Mouse (Mus musculus) heart, postnatal 4 days (tissue): Measurements from ENCODE around the gene Gm14190. TPM values are rescaled to one million over a fixed set of nuclear protein-coding genes. Genes with fewer than 3 reads are reported as not detected.
"Not testable (repeated sequence)": the region's sequence is repeated elsewhere in the genome, so short reads cannot be mapped to it uniquely, and the experiment has no call there.

Experiments used
- DNase-seq: peaks from one replicate; pipeline ENCODE4 v3.0.0; 2021
- total RNA-seq, 2 experiments: library from RNA; stranded (reverse); gene quantifications; 2 replicates each; pipeline ENCODE4 v1.2.3; 2021

Gene Gm14190
- total RNA-seq = not detected

GRCm38 (mm10) chr11:99690463-99690862 lies at the start of gene Gm14190:
Gene Gm14190, minus strand, starts transcription at chr11:99690740.
- no peak for DNase-seq

DNA sequence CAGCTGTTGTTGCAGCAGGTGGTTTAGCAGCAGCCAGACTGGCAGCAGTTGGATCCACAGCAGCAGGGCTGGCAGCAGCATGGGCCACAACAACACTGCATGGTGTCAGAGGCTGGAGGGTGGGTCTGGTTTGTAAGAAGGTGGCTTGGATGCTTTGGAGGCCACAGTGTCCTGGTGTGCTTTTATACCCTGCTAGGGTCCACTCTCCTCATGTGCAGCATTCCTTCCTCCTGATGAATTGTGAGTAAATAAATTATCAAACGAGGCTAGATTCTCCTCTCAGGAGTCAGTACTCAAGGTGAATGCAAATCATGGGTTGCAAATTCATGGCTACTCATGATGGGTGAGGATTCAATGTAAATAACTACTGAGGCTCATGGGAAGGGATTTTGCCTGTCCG lies 43.6 kb upstream of the Gm14190 start, which contains the start of gene Gm14180:
TSS of gene Gm14180 (minus strand) at position 101 of the 400 bp plus-strand sequence.
- DNase-seq = no peak

GRCm38 (mm10) chr11:99724061-99724460 lies 33.5 kb upstream of the Gm14190 start:
- no peak for DNase-seq

DNA sequence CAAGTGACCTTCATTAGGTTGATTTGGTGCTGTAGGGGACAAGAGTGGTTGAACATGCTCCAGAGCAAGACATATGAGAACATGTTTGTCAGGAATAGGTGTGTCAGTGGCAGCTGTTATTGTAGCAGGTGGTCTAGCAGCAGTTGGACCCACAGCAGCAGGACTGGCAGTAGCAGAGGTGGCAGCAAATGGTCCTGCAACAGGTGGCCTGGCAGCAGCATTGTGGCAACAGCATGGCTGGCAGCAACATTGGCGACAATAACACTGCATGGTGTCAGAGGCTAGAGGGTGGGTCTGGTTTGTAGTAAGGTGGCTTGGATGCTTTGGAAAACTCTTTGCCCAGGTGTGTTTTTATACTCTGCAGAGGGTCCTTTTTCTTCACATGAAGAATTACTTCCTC lies 28.2 kb upstream of the Gm14190 start:
- DNase-seq = no peak

DNA sequence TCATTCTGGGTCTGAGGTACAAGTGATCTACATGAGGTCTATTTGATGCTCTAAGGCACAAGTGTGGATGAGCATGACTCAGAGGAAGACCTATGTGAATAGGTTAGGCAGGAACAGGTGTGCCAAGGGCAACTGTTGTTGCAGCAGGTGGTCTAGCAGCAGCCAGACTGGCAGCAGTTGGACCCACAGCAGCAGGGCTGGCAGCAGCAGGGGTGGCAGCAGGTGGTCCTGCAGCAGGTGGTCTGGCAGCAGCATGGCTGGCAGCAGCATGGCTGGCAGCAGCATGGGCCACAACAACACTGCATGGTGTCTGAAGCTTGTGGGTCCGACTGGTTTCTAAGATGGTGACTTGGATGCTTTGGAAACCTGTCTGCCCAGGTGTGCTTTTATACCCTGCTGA lies 5.3 kb downstream of the Gm14190 start:
- not testable (repeated sequence) for DNase-seq

- DNase-seq = no peak
Observed at GRCm38 (mm10) chr11:99683481-99683880, 7.1 kb downstream of the Gm14190 start.

DNA sequence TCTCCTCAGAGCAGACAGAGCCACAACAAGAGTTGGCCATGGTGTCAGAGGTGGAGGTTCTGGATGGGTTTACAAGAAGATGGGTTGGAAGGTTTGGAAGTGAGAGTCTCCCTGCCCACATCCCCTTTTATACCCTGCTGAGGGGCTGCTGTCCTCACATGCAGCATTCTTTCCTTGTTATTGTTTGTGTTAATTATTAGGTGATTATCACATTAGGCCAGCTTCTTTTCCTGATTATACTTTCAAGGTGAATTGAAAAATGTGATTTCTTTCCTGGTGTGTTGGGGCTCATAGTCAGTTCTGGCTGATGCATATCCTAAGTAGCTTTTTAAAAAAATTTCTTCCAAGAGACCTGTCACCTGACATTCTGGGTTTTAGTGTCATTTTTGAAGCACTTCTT lies 24.7 kb downstream of the Gm14190 start, which contains the start of gene Krtap4-6:
TSS of gene Krtap4-6 (minus strand) at position 101 of the 400 bp plus-strand sequence.
- DNase-seq = no peak

DNA sequence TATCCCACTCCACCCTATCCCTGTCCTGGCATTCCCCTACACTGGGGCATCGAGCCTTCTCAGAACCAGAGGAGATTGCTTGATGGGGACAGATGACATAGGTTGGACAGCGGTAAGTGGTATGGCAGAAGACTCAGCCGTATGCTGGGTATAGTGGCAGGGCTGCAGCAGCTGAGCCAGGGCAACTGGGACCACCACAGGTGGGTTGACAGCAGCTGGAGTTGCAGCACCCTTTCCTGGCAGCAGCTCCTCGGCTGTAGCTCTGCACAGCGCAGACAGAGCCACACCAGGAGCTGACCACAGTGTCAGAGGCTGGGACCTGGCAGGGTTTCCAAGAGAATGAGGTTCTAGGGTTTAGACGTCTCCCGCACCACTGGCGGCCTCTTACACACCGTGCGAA lies 27.7 kb downstream of the Gm14190 start:
- DNase-seq = no peak

- no peak for DNase-seq
Observed at GRCm38 (mm10) chr11:99659256-99659655, 31.3 kb downstream of the Gm14190 start.

DNA sequence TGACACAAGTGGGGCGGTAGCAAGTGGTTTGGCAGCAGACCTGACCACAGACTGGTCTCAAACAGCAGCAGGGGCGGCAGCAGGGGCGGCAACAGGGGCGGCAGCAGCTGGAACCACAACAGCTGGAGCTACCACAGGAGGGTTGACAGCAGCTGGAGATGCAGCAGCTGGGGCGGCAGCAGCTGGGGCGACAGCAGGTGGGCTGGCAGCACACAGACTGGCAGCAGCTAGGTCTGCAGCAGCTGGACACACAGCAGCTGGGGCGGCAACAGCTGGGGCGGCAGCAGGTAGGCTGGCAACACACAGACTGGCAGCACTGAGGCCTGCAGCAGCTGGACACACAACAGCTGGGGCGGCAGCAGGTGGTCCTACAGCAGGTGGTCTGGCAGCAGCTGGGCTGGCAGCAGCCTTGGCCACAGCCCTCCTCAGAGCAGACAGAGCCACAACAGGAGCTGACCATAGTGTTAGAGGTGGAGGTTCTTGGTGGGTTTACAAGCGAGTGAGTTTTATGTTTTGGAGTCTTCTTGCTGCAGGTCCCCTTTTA lies 32.0 kb downstream of the Gm14190 start, which contains the start of gene Gm11563:
TSS of gene Gm11563 (minus strand) at position 494 of the 544 bp plus-strand sequence.
- DNase-seq = not testable (repeated sequence)

DNA sequence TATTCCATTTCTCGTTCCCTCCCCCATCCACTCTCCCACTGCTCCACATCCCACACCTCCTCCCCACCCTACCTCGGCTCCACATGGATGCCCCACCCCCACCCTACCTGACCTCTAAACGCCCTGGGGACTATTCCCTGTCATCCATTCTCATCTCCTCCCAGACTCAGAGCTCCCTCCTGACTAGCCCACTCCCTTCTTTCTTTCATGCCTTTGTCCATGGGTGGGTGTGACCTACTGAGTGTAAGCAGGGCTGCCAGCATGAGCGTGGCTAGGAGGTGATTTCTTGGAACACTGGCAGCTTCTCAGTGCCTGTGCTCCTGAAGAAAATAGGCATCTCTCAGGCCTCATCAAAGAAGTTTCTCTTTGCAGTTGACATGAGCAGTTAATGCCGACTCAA lies 33.5 kb downstream of the Gm14190 start:
- no peak for DNase-seq

DNA sequence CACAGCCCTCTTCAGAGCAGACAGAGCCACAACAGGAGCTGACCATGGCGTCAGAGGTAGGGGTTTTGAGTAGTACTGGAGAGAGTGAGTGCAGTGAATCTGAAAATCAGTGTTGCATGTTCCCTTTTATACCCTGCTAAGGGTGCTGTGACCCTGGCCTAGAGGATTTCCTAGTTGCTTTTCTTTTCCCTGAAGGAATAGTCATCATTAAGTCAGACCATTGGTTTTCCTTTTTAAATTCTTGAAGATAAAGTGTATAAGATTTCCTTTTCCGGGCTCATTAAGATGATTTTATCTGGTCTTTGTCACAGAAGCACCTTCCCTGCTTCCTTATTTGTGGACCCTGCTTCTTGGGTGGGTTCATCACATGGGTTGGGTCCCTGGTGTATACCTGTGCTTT lies 40.4 kb downstream of the Gm14190 start, which contains the start of gene Gm11555:
TSS of gene Gm11555 (minus strand) at position 101 of the 400 bp plus-strand sequence.
- DNase-seq = no peak

GRCm38 (mm10) chr11:99646444-99646843 lies 44.1 kb downstream of the Gm14190 start:
- no peak for DNase-seq

GRCm38 (mm10) chr11:99644351-99644750 lies 46.2 kb downstream of the Gm14190 start:
- no peak for DNase-seq

- not testable (repeated sequence) for DNase-seq
Observed at GRCm38 (mm10) chr11:99643635-99644139, 46.9 kb downstream of the Gm14190 start, which contains the start of gene Krtap4-7. Gene Krtap4-7, minus strand, starts transcription at chr11:99644089.

DNA sequence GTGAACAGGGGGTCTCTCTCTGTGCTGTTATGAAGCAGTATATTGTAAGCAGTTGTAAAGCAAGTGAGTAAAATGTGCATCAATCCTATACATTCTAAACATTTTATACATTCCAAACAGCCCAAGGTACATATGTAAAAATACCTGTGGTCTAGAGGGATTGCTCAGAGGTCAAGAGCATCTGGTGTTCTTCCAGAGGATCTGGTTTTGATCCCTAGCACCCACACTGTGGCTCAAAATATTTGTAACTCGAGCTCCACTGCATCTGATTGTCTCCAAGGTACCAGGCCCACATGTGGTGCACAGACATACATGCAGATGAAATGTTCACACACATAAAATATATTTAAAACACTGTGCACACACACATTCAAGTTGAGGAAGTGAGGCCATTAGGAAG lies 49.6 kb downstream of the Gm14190 start:
- DNase-seq = no peak

Other genes with a start within 250 kb of the Gm14190 start
- not detected for gene Krt23, start 197.6 kb downstream of the Gm14190 start, total RNA-seq
- not detected for gene Krt39, start 169.4 kb downstream of the Gm14190 start, total RNA-seq
- gene Krt40, start 147.6 kb downstream of the Gm14190 start, total RNA-seq = not detected
- gene Krtap3-3, start 139.9 kb downstream of the Gm14190 start, total RNA-seq = not detected
- gene Krtap3-2, start 133.9 kb downstream of the Gm14190 start, total RNA-seq = not detected
- not detected for gene Gm11939, start 131.3 kb downstream of the Gm14190 start, total RNA-seq
- not detected for gene Krtap3-1, start 124.1 kb downstream of the Gm14190 start, total RNA-seq
- not detected for gene Krtap1-5, start 109.7 kb downstream of the Gm14190 start, total RNA-seq
- not detected for gene Krtap1-4, start 107.1 kb downstream of the Gm14190 start, total RNA-seq
- gene Krtap1-3, start 99.4 kb downstream of the Gm14190 start, total RNA-seq = not detected
- not detected for gene Krtap9-3, start 92.6 kb downstream of the Gm14190 start, total RNA-seq
- gene Gm11938, start 87.4 kb downstream of the Gm14190 start, total RNA-seq = not detected
- not detected for gene Gm11937, start 80.6 kb downstream of the Gm14190 start, total RNA-seq
- not detected for gene Krtap2-4, start 75.9 kb downstream of the Gm14190 start, total RNA-seq
- gene Gm11562, start 70.3 kb downstream of the Gm14190 start, total RNA-seq = not detected
- not detected for gene Krtap4-1, start 62.5 kb downstream of the Gm14190 start, total RNA-seq
- not detected for gene Krtap4-2, start 55.7 kb downstream of the Gm14190 start, total RNA-seq
- not detected for gene Krtap4-7, start 46.7 kb downstream of the Gm14190 start, total RNA-seq
- gene Gm11555, start 40.5 kb downstream of the Gm14190 start, total RNA-seq = not detected
- not detected for gene Gm11563, start 31.8 kb downstream of the Gm14190 start, total RNA-seq
- gene Krtap4-6, start 24.8 kb downstream of the Gm14190 start, total RNA-seq = not detected
- gene Gm14180, start 43.5 kb upstream of the Gm14190 start, total RNA-seq = not detected
- gene Gm11595, start 82.2 kb upstream of the Gm14190 start, total RNA-seq = not detected
- gene Krtap4-8, start 90.0 kb upstream of the Gm14190 start, total RNA-seq = not detected
- gene Krtap4-9, start 94.5 kb upstream of the Gm14190 start, total RNA-seq = not detected
- gene Gm11596, start 102.7 kb upstream of the Gm14190 start, total RNA-seq = not detected
- gene Gm11569, start 108.2 kb upstream of the Gm14190 start, total RNA-seq = not detected
- gene Gm11554, start 113.7 kb upstream of the Gm14190 start, total RNA-seq = not detected
- not detected for gene Krtap4-13, start 119.2 kb upstream of the Gm14190 start, total RNA-seq
- not detected for gene Gm11564, start 124.9 kb upstream of the Gm14190 start, total RNA-seq
- gene 2300003K06Rik, start 147.3 kb upstream of the Gm14190 start, total RNA-seq = not detected
- gene Krtap4-16, start 160.9 kb upstream of the Gm14190 start, total RNA-seq = not detected
- gene Gm11568, start 167.2 kb upstream of the Gm14190 start, total RNA-seq = not detected
- not detected for gene Gm11559, start 173.7 kb upstream of the Gm14190 start, total RNA-seq
- gene Krtap9-1, start 182.6 kb upstream of the Gm14190 start, total RNA-seq = not detected
- not detected for gene Gm11567, start 188.4 kb upstream of the Gm14190 start, total RNA-seq
- gene Krtap31-1, start 217.2 kb upstream of the Gm14190 start, total RNA-seq = not detected
- not detected for gene Gm11565, start 224.0 kb upstream of the Gm14190 start, total RNA-seq
- gene Krtap31-2, start 245.6 kb upstream of the Gm14190 start, total RNA-seq = not detected